8 mouse cellular contexts compared by ENCODE assay signal in the genomic region with DNA sequence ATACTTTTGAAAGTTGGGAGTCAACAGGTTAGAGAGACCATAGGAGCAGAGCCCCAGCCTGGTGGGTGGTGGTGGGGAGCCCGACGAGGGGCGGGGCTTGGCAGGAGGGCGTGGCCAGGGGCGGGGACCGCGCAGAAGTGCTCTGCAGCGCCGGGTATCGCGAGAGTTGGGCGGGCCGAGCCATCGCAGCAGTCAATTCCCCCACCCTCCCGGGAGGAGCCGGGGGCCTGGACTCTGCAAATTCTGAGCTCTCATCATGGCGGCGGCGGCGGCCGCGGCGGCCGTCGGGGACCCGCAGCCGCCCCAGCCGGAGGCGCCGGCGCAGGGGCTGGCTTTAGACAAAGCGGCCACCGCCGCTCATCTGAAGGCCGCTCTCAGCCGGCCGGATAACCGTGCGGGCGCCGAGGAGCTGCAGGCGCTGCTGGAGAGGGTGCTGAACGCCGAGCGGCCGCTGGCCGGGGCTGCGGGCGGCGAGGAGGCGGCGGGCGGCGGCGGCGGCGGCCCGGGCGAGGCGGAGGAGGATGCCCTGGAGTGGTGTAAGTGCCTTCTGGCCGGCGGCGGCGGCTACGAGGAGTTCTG. TPM values are rescaled to one million over a fixed set of nuclear protein-coding genes. Genes with fewer than 3 reads are reported as not detected.
DNase-seq lines count a peak whose midpoint lies in the region; ATAC-seq and TF ChIP-seq lines count a peak whose summit lies in the region.

A gene (plus strand): TSS at position 208 of the 579 bp plus-strand sequence.

- under 1% methylated on average over 65 of the region's 65 CpGs for WGBS in hindbrain, embryonic 10.5 days
- 2% methylated on average over 41 of the region's 65 CpGs for WGBS in lung, postnatal 0 days

- peak within 1 kb of the TSS; percentile 98 for H3K27ac ChIP-seq in hindbrain, embryonic 10.5 days
- H3K27ac ChIP-seq in lung, postnatal 0 days (ENCODE audit: low read length) = peak within 1 kb of the TSS; percentile 98

- H3K4me1 ChIP-seq in hindbrain, embryonic 10.5 days (replicated peaks) = peaks cover 16% of the 10 kb centered on the region
- no peaks in the 10 kb centered on the region for H3K4me1 ChIP-seq in lung, postnatal 0 days (ENCODE audit: insufficient read depth, low read depth, low read length)

- H3K4me2 ChIP-seq in lung, postnatal 0 days (replicated peaks; ENCODE audit: low read depth, low read length) = peak within 1 kb of the TSS; percentile 93

- peak within 1 kb of the TSS; percentile 96 for H3K9ac ChIP-seq in lung, postnatal 0 days (replicated peaks; ENCODE audit: low read depth)

- H3K27me3 ChIP-seq in hindbrain, embryonic 10.5 days (ENCODE audit: insufficient read depth, poor library complexity, severe bottlenecking) = no peaks in the 10 kb centered on the region
- no peaks in the 10 kb centered on the region for H3K27me3 ChIP-seq in lung, postnatal 0 days (replicated peaks; ENCODE audit: insufficient read depth, low read length)

- peak within 1 kb of the TSS; percentile 97 for H3K4me3 ChIP-seq in hindbrain, embryonic 10.5 days
- peak within 1 kb of the TSS; percentile 100 for H3K4me3 ChIP-seq in lung, postnatal 0 days (ENCODE audit: low read depth, low read length)

- peak; percentile 97 for DNase-seq in MN1 (ENCODE audit: low spot score)
- DNase-seq in cerebellum, adult 9-10 months = peak; percentile 95
- DNase-seq in hindbrain, embryonic 10.5 days (ENCODE audit: low spot score) = peak; percentile 97
- peak; percentile 97 for DNase-seq in layer of hippocampus, adult 9-11 months
- peak; percentile 98 for DNase-seq in lung, postnatal 0 days (ENCODE audit: low spot score)
- DNase-seq in ovary, postnatal 14 days (ENCODE audit: low spot score) = peak; percentile 97
- DNase-seq in thymus, postnatal 14 days = peak; percentile 100

- no peak for TF ChIP-seq CTCF in lung, postnatal 0 days (IDR thresholded peaks at IDR 0.05)

- no peaks in the 10 kb centered on the region for H3K9me3 ChIP-seq in hindbrain, embryonic 10.5 days
- no peaks in the 10 kb centered on the region for H3K9me3 ChIP-seq in lung, postnatal 0 days (ENCODE audit: low read length)

- peak; percentile 95 for ATAC-seq in frontal cortex, adult (ENCODE audit: low TSS enrichment)
- peak; percentile 99 for ATAC-seq in lung, postnatal 0 days

- H3K36me3 ChIP-seq in hindbrain, embryonic 10.5 days = peaks cover 14% of the 10 kb centered on the region
- no peaks in the 10 kb centered on the region for H3K36me3 ChIP-seq in lung, postnatal 0 days (ENCODE audit: insufficient read depth, low read length)

- TF ChIP-seq EP300 in lung, postnatal 0 days (IDR thresholded peaks at IDR 0.05) = peak; percentile 42; the same call in 1 of the 2 replicates

RNA-seq across cellular contexts. Expression of the gene that starts here (rescaled TPM):
- 10.9 and 13.6 TPM in 2 replicates for polyA plus RNA-seq in hindbrain, embryonic 10.5 days (2016; fragmentation: Nextera tagmentation; extraction: Ambion mirVana)
- 9.9 and 10.4 TPM in 2 replicates for polyA plus RNA-seq in lung, postnatal 0 days (2015; fragmentation: Nextera tagmentation; extraction: Ambion mirVana)

Comparison
In these comparisons a context has a peak if more than half of its experiments do, and no peak if none do; other contexts are left out.
1. Peak in every context shown above with its lines: DNase-seq, ATAC-seq, H3K4me3 ChIP-seq and H3K27ac ChIP-seq.